Mouse (Mus musculus) cerebellum, adult 11 months (tissue): ENCODE data around the gene Stk4.

Experiments used
- DNase-seq: peaks from one replicate; pipeline ENCODE4 v3.0.0; 2022

Gene Stk4

DNA sequence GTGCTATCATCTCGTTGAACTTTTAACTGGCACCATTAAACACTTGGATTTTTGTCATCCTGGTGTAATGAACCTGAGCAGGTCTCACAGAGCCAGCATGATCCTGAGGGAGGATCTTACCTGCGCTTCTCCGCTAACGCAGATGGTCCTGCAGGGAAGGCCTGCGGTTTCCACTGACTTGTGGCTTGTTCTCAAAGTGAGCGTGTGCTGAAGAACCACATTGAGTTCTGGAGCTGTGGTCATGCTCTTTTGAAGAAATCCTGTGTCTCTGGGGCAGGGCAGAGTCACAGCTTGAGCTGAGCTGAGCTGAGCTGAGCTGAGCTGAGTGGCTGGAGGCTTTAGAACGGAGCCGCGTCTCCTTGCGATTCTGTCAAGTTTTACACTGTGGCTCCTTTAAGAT is 11.5 kb downstream of the Stk4 start:
- no peak for DNase-seq

DNA sequence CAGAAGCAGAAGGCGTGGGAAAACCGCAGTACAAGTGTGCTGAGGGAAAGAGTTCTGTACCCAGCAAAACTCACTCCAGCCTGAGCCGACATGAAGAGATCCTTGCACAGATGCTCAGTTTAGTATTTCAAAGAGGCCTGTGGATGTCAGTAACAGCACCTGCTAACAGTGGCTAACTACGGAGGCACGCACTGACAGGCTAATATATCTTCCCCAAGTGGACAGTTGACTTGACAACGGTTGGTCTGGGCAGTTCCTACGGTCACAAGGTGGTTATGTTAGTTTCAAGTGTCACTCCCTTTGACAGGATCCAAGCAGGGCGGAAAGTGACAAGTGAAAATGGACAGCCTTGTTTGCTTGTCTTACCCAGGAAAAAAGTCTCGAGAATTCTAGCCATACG is 12.1 kb downstream of the Stk4 start:
- DNase-seq, result no peak

DNA sequence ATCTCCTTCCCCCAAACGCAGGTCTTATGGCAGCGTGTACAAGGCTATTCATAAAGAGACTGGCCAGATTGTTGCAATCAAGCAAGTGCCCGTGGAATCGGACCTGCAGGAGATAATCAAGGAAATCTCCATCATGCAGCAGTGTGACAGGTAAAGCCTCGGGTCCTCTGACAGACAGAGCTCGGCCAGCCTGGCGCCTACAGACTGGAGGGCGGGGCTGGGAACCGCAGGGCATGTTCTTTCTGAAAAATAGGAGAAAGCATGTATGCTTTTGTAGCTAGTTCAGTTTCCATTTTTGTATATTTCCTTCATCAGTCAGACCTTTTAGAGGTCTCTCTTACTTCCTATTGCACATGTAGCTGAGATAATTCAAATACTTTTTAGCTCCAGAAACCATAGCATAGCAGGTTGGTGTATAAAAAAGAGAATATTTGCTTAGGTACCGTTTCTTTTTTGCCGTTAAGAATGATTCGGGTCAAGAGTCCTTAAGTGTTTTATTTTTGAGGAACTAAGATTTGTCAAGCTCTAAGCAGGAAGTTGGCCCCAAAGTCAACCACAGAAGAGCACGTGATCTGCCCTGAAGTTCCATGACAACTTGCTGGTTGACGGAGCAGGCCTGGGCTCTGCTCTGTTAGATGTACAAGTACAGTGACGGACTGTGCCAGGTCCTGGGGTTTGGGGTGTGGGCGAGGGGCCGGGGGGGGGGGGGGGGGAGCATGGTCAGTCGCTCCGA is 13.7 kb downstream of the Stk4 start:
- DNase-seq, result no peak

DNA sequence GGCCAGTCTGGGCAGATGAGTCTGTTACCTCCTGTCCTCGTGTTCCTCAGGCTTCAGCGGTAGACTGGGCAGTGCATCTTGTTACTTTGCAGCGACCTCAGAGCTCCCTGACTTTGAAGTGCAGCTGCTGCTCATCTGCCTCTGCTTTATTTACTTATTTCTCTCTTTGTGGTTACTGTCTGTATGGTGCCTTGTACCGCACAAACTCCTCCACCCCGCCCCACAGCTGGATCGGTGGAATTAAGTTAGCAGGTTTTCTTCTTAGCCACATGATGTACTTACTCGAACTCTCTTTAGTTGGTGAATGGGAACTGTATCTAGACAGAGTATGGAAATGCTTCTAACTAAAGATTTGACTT is 14.2 kb downstream of the Stk4 start:
- DNase-seq, result no peak

DNA sequence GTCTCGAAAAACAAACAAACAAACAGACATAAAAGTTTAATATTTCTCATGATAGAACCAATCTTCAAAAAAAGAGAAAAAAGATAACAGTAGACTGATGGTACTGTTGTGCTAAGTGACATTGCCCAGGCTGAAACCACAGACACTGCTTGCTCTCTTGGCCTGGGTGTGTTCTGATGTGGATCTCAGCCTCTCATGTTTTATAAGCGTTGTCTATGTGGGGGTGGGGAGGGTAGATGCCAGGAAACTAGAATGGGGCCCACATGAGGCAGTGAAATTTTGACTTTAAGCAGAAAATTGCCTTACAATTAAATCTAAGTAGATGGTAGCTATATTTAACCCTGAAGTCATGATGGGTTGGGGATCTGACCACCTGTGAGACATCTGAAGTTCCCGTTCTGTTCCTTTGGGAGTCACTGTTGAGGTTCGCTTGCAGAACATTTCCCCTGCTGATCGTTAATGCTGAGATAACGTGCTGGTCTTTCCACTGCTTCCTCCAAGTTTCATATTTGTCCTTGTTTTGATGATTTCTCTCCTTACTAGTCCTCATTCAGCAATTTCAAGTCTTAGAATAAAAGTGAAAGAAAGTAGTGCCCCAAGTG is 17.4 kb downstream of the Stk4 start:
- no peak for DNase-seq

DNA sequence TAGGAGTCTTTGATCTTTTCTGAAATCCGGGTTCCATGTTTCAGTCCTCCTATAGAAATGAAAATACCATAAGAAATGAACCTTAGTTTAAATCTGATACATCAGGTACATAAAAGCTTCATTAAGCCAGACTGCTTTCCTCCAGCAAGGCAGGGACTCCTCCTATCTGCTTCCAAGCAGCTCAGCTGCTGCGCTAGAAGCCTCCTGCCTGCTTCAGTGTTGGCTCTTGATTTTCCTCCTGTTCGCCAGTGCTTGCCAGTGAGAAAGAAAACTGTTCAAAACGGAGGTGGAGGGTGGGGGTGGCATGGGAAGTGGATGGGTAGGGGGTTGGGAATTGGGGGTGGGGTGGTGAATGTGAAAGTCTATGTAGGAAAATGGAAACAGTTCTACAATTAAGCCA is 19.4 kb downstream of the Stk4 start:
- no peak for DNase-seq

DNA sequence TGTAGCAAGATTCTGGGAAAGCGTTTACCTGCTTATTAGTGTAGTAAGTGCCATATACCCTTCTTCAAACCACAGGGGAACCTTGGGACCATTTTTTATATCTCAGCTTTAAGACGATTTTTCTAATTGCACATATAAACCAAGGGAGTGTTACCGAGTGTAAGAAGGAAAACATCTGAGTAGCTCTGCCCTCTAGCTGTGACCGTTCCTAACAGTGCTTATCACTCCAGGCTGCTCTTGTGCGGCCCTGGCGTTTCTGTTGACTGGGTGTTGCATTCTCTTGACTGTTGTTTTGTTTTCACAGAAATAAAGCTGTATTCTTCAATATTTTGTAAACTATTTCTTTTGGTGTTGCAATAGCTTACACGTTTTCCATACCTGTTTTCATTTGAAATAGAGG is 24.0 kb downstream of the Stk4 start:
- no peak for DNase-seq

DNA sequence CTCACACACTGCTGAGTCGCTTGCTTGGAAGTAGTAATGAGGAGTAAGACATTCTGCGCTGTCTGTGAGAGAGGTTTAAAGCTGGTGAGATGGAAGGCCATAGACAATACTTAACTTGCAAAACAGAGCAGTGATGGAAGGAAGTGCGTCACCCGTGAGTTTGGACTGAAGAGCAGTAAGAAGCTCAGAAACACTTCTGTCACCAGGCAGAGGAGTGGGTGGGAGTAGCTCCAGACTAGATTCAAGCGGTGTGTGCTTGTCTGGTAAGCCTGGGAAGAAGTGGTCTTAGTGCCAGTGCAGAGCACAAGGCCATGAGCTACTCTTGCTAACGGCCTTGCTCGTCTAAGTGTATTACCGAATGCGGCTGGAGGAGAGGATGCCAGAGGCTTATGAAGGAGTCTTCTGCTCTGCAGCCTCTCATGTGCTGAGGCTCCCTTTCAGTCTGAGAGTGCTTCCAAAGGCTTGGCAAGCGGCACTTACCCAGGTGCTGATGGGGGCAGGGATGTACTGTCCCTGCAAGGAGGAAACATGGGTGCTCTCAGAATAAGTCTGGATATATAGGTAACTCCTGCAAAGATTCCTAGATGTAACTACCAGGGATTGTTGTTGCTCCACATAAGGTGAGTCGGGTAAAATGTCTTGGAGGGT is 28.6 kb downstream of the Stk4 start:
- DNase-seq, result peak; percentile 55

DNA sequence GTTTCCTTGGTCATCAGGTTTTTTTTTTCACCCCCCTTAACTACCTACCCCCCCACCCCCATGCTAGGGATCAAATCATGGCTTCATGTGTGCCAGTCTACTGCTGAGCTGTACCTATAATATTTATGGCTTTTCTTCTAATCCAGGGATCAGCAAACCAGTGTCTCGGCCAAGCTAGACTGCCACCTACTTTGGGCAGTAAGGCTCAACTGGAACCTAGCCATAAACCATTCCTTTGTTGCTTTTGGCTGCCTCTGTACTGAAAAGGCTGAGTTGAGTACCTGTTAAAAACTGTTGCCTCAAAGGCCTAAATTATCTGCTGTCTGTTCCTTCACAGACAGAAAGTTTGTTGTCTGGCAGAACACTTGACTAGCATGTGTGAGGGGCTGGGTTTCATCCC is 31.8 kb downstream of the Stk4 start:
- DNase-seq, result no peak

DNA sequence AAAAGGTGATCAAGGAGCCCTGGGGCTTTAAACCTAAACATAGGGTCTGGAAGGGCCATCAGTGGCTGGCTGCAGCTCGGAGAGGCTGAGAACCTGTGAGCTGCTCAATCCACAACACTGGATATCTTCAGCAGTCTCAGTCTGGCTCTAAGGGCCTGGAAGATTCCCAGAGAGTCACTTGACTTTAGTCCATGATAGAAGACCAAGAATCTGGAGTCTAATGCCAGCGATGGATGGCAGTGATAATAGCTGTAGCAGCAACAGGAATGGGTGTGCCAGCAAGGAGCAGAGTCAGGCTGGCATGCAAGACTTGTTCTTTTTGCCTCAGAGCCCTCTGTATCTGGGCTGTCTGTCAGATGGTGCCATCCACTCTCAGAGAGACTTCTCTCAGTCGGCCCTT is 32.2 kb downstream of the Stk4 start:
- DNase-seq, result no peak

DNA sequence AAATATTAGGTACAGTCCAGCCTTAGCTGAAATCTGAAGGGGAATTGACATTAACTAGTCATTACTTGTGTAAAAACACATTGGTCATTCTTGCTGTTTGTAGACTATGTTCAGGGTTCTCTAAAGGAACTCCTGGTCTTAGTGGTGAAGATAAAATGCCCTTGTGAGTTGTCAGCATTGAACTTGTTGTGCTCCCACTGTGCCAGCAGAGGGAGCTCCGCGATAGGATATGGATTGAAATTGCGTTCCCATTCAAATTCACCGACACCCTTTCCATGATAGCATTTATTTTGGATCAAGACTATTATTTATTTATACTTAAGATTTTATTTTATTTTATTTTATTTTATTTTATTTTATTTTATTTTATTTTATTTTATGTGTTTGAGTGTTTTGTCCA is 33.4 kb downstream of the Stk4 start:
- peak; percentile 55 for DNase-seq

DNA sequence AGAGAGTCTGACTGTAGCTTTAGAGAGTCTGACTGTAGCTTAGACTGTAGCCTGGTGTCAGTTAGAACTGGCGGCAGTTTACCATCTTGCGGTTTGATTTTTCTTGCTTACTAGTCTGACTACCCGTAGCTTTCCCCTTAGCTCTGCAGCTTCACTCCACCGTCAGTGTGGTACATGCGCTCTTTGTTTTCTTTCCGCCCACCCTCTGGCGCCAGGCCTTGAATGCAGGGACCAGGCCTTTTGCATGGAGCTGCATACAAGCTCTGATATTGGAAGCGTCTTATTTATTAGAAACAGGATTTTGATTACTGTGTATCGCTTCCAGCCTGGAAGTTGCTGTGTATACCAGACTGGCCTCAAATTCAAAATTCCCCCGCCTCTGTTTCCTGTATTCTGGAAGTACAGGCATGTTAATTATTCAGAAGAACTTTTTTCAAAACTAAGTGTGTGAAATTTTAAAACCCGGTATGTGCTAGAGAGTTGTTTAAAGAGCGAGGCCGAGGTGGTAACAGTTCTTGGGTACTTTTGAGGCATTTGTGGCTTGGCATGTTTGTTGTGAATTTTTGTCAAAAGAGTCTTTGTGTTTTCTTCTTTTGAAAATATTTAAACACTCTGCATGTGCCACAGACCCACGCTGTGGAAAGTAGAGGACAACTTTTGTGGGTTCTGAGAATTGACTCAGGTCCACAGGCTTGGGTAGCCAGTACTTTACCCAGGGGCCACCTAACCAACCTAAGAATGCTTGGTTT is 36.3 kb downstream of the Stk4 start:
- DNase-seq, result no peak

DNA sequence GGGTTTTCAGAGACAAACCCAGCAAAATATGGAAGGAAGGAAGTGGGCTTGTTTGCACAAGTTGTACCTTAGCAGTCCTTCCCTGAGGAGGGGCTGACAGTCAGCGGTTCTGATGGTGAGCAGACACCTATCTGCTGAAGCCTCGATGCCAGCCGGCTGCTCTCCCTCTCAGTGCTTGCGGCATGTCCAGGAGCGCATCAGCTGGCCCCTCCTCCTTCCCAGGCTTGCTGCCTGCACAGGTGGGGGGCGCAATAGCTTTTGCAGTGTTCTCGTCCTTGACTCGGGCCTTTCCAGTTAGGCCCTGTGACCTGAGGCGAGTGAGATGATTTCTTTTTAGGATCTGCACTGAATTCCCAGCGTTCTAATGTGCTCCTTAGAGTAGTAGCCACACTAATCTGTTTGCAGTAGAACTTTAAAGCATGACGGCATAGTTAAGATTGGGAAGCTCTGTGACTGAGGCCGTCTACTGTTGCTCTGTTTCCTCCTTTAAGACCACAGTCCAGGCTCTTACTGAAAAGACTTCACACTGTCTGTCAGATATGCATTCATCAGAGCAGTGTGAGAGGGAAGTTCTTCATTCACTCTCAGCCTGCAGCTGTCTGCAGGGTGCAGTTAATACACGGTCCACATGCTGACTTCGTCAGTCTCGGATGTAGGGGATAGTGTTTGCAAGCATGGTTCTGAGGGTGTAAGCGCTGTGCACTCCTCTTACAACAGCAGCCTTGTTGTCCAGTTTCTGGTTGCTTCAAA is 37.2 kb downstream of the Stk4 start:
- no peak for DNase-seq

DNA sequence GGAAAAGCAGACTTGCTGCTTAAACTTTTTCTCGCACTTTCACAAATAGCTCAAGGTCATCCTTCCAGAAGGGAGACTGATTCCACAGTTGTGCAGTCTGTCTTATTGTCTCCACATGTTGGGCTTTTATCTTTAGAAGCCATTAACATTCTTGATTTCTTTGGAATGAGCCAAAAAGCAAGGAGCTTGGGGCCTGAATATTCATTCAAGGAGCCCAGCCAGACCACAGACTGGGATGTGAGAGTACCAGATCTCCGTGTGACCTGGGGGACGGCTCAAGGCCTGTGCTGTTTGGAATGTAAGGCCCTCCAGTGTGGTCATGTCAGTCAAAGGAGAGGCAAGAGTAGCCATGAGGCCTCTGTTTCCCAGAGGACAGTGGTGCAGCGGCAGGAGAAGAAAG is 38.4 kb downstream of the Stk4 start:
- no peak for DNase-seq

DNA sequence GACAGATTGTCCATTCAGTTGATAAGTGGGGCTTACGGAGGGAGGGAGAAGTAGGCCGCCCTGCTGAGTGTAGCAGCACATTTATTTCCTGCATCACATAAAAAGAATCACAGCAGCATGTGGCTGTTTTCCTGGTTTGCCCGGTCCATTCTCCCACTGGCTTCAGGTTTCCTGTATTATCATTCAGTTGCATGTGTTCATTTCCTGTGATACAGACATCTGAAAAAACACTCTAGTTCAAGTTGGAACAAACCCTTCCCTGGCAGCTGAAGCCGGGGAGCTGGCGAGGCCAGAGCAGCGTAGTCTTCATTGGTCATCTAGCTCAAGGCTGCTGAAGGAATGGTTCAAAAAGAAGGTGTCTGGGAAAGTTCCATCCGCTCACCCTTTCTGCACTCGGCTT is 41.4 kb downstream of the Stk4 start:
- no peak for DNase-seq

DNA sequence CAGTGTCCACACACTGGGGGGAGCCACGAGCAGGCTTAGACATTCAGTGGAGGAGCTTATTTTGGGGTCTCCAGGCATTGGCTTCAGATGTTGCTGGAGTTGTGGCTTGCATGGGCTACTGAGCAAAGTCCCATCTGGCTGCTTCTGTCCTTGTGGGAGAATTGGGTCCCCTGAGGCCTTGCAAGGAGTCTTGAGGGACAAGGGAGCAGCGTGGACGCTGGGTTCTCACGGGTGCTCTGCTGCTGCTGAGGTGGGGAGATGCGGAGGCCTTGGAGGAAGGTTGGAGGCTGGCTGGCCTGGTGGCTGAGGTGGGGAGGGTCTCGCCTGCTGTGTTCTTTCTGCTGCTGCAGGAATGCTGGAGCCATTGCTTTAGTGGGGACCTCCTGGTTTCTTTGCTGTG is 43.9 kb downstream of the Stk4 start:
- no peak for DNase-seq

DNA sequence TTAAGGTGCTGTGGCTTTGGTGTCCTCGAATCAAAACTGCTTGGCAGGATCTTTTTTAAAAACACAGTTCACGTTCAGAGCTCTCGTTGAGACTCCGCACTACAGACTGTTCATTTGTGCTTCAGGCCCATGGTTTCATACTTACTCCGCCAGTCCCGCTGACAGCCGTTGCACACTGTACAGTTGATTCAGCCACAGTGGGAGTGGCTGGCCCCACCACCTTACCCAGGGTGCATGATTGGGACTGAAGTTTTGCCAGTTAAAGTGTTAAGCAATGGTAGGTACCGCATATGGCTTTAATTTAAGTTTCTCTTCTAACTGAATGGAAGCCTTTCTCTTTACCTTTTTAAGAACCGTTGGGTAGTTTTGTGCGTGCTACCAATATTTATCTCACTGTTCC is 45.4 kb downstream of the Stk4 start:
- DNase-seq, result no peak

DNA sequence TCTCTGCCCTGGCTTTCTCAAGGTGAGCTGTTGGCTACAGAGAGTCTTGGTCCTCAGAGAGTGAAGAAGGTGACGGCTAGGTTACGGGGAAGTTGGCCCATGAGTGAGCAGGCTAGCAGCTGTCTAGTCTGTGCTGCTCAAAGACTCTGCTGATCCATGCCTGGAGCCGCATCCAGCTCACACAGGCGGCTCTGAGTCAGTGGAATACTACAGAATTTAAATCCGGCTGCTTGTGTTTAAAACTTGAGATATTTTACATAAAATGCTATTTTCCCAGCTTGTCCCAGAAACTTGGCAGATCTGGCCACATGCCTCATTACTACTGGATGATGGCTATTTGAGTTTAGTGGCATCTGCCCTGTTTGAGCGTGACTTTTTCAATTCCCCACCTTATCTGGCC is 49.4 kb downstream of the Stk4 start:
- DNase-seq, result no peak

DNA sequence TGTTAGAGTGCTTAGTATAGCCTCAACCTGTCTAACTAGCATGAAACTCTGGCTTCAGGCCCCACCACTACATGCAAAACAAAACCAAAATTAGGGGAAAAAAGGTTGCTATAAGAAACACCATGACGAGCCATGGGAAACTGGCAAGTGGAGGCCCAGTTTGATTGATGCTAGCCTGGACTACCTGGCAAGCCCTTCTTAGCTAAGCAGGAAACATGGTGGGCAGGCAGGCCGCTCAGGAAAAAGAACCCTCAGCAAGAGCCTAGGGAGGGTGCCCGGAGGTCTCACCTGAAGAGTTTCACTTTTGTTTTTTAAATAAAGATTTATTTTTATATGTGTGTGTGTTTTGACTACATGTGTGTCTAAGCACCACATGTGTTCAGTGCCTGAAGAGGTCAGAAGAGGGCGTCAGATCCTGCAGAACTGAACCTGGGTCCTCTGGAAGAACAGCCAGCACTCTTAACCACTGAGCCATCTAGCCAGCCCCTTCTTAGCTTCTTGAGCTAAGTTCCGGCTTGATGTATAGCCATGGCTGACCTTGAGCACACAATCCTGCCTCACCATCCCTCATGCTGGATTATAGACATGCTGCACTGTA is 53.1 kb downstream of the Stk4 start:
- no peak for DNase-seq

DNA sequence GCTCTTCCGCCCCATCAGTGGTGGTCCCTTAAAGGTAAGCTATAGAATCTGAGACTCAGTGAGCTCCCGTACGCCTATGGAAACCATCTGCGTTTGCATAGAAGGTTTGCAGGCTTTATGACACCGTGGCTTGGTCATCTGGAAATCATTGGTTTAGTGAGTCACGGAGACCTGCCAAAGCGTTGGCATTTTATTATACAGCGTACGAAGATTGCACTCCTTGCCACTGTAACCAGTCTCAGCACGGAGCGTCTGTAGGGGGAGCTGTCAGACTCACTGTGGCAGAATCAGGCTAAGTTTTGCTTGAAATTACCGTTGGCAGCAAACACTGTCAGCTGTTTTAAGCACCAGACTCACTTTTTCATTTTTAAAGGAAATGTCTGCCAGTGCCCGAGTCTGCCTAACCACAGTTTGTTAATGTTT is 56.4 kb downstream of the Stk4 start:
- DNase-seq, result peak; percentile 20

DNA sequence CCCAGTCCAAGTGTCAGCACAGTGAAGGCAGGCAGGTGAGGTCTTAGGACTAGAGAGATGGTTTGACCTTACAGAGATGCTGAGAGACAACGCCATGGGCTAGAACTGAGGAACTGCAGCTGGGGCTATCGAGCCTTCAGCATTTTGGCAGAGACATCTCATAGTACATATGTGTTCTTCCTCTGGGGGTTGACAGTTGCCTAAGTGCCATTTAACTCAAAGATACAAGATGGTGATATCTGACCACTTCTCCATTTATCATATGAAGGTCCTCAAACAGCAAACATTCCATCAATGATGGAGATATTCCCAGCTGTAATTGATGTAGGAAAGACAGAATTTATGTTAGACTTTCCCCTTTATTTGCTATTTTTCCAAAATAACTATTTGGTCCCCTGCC is 57.2 kb downstream of the Stk4 start:
- no peak for DNase-seq

DNA sequence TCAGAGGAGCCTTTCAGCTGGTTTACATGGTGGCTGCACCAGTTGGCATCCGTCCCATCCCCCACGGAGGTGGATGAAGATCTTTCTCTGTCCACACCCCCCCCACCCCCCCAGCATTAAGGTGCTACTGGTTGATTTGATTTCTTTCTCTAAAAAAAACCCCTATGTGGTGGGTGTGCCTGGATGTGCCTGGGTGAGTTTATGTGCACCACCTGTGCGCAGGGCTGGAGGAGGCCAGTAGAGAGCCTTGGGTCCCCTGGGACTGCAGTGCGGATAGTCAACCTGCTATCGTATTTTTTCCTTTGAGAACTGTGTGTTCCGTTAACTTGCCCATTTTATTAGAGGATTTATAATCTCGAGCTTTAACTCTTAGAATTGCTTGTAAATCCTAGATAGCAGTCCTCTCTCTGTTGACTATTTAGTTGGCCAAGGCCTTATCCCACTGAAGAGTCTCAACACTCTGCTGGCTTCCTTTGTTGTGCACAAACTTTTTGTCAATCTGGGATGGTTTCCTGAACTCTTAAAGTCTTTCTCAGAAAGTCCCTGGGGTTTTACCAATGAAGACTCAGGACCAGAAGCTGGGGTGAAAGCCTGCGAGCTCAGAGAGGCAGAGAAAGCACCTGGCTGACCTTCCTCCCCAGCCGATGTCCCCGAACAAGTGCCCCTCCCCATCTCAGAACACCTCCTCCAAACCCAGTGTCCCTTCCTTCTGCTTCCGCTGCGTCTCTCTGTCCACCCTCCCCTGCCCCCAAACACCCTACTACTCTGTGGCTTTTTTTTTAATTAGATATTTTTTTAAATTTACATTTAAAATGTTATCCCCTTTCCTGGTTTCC is 58.7 kb downstream of the Stk4 start:
- DNase-seq, result no peak
